Mouse (Mus musculus) inflammation-experienced regulatory T-cells, adult 16 weeks (primary cell): ENCODE results near the gene Usp18. TPM values are rescaled to one million over a fixed set of nuclear protein-coding genes. Genes with fewer than 3 reads are reported as not detected.

Source experiments
- polyA plus RNA-seq: library from polyadenylated mRNA; unstranded; fragments of 100-300 nt; shearing (Covaris generic); gene quantifications from one replicate; pipeline ENCODE4 v1.2.1, GENCODE M21; 2017

Gene Usp18
- 85.5 TPM for polyA plus RNA-seq

GRCm38 (mm10) chr6:121245127-121246036 lies at the start of gene Usp18:
Gene Usp18, plus strand, starts transcription at chr6:121245906.

DNA sequence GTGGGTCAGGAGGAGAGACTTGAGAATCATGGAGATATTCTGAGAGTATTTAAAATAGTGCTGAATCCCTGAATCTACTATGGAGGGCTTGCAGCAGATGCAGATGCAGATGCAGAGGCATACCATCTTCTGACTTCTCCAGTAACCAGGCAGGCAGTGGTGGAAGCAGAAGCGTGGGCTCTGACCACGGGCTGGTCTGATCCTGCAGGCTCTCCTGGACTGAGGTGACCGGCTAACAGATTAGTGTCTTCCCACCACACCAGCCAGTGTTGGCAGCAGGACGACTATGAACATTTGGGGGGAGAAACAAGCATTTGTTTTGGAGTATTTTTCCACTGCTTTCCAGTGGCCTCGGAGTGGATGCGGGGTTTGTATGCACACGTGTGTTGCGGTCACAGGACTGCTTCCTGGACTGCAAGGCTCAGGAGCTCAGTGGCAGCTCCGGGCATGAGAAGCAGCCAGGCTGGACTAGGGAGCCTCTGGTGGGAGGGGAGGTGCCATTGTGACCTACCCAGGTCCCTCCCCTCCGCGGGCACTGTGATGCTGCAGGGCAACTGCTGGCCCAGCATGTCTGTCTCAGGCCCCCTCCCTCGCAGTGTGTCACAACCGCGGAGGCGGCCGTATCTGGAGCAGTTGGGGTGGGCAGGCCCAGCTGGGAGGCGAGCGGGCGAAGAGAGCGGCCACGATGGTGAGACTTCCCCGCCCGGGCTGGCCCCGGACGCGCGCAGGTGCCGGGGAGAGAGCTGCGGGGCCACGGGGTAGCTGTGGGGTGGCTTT lies 35.4 kb upstream of the Usp18 start, which contains the start of gene Tuba8:
TSS of gene Tuba8 (plus strand) at position 548 of the 777 bp plus-strand sequence.

DNA sequence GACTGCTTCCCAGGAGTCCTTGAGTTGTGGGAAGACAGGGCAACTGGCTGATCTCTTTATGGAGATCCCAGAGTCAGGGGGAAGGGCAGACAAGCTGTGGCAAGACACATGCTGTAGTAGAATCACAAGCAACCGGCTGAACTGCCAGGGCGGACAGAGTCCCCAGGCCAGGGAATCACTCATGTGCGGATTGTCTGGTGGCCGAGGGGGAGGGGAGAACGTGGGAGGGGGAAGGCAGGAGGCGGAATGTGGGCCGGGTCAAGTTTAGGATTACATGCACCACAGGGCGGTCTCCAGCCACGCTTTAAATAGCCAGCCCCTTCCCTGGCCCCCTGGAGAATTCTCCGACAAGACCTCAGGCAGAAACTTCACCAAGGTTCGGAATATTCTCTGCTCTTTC lies 54.2 kb downstream of the Usp18 start, which contains the start of gene Slc6a13:
TSS of gene Slc6a13 (plus strand) at position 274 of the 400 bp plus-strand sequence.

Other genes starting within 250 kb of the Usp18 start
- 8.3 TPM for gene Mical3, start 114.9 kb upstream of the Usp18 start, polyA plus RNA-seq
- gene Pex26, start 62.2 kb upstream of the Usp18 start, polyA plus RNA-seq, result 11.5 TPM
- gene Tuba8, start 35.2 kb upstream of the Usp18 start, polyA plus RNA-seq, result 0.24 TPM
- gene Slc6a13, start 54.3 kb downstream of the Usp18 start, polyA plus RNA-seq, result 0.17 TPM
- not detected for gene Slc6a12, start 97.2 kb downstream of the Usp18 start, polyA plus RNA-seq
- not detected for gene Iqsec3, start 227.8 kb downstream of the Usp18 start, polyA plus RNA-seq